Mouse (Mus musculus) olfactory bulb, adult 2 months (tissue): ENCODE measurements around the gene Tmem56.

Source experiments
- CTCF ChIP-seq: fragments of 200-500 bp; IDR thresholded peaks from 2 replicates; pipeline ENCODE4 v1.5.1; 2012; ENCODE audit warnings: low read depth, mild to moderate bottlenecking, low read length, moderate library complexity; ENCODE audit not compliant: insufficient read depth
- POLR2A ChIP-seq: fragments of 200-500 bp; IDR thresholded peaks from 2 replicates; pipeline ENCODE4 v1.6.1; 2012; ENCODE audit warnings: mild to moderate bottlenecking, low read depth, low read length, moderate library complexity; ENCODE audit not compliant: insufficient read depth

DNA sequence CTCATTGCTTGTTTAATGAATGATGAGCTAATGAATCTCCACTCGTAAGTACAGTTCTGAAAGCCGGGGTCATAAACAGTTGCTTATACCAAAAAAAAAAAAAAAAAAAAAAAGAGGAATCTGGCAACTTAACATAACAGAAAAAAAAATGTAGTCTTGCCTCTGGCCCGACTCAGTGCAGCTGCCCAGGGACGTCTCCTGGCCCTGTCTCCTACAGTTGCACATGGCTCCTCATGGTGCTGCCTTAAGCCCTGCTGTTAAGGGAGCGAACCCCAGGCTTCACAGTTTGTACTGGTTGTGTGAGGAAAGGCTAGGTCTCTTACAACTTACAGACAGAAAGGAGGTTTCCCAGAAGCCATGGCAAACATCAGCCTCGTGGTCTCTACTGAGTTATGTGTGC is 31.3 kb upstream of the Tmem56 start:
- no peak for TF ChIP-seq CTCF
- TF ChIP-seq POLR2A, result no peak
